Comparison of ENCODE assay signal across 9 mouse cellular contexts in genomic region chr17:12210544-12211132, GRCm38 (mm10).
DNase-seq lines count a peak whose midpoint lies in the region; ATAC-seq and TF ChIP-seq lines count a peak whose summit lies in the region.
"Had no signal": no experiment of that assay in that cellular context is flagged by ENCODE, and none has a peak within 500 bp of the region (broad histone marks: within the 10 kb centered on the region; RNA-seq: fewer than 3 reads in every experiment).

No protein-coding gene starts in this region.

- no peaks in the 10 kb centered on the region for H3K27me3 ChIP-seq in G1E (ENCODE audit: insufficient read depth, low read length)
- no peaks in the 10 kb centered on the region for H3K27me3 ChIP-seq in forebrain, embryonic 11.5 days (ENCODE audit: control insufficient read depth, insufficient read depth, low read length)
- H3K27me3 ChIP-seq in lung, embryonic 16.5 days (ENCODE audit: control insufficient read depth, insufficient read depth, low read depth, low read length): no peaks in the 10 kb centered on the region

- peak; percentile 71 for DNase-seq in G1E (ENCODE audit: low spot score)
- DNase-seq in c-Kit-negative CD71-positive TER-119-positive erythroid progenitor cells, embryonic 14.5 days (ENCODE audit: low read depth, low spot score): peak; percentile 83
- peak; percentile 91 for DNase-seq in forebrain, embryonic 11.5 days (ENCODE audit: low spot score)
- DNase-seq in heart, postnatal 36 days: peak; percentile 87 to 94
- DNase-seq in layer of hippocampus, adult 9-10 months (ENCODE audit: low spot score): peak; percentile 67
- peak; percentile 91 for DNase-seq in retina, embryonic 14.5 days (ENCODE audit: low spot score)
- DNase-seq in thymus, postnatal 36 days: peak; percentile 81 to 88

- peak; percentile 43; the same call in 1 of the 2 replicates for ATAC-seq in G1E (ENCODE audit: extremely low read depth, insufficient number of reproducible peaks, low FRiP score, poor library complexity, severe bottlenecking)
- peak; percentile 42; the same call in 1 of the 2 replicates for ATAC-seq in forebrain, embryonic 11.5 days (replicated peaks; ENCODE audit: low FRiP score)
- 0 out of 2 replicates have a peak, but pooled peaks have one; percentile 29 for ATAC-seq in lung, embryonic 16.5 days (ENCODE audit: low read depth)

- H3K4me2 ChIP-seq in forebrain, embryonic 11.5 days (ENCODE audit: low read depth, low read length, severe bottlenecking): no peak overlapping the region
- H3K4me2 ChIP-seq in lung, embryonic 16.5 days (ENCODE audit: low read depth, low read length): no peak overlapping the region

- peak; percentile 98 for TF ChIP-seq CTCF in G1E (IDR thresholded peaks at IDR 0.05; ENCODE audit: low read depth, low read length)

- no peaks in the 10 kb centered on the region for H3K9me3 ChIP-seq in G1E (replicated peaks)
- H3K9me3 ChIP-seq in forebrain, embryonic 11.5 days (ENCODE audit: control insufficient read depth, low read length): no peaks in the 10 kb centered on the region
- H3K9me3 ChIP-seq in lung, embryonic 16.5 days (ENCODE audit: control insufficient read depth, low read length): no peaks in the 10 kb centered on the region

- peaks cover 71% of the 10 kb centered on the region for H3K36me3 ChIP-seq in G1E (replicated peaks)
- H3K36me3 ChIP-seq in forebrain, embryonic 11.5 days (ENCODE audit: control insufficient read depth, insufficient read depth, low read length): no peaks in the 10 kb centered on the region; the same call in 1 of the 2 replicates
- peaks cover 3% of the 10 kb centered on the region; the same call in 1 of the 2 replicates for H3K36me3 ChIP-seq in lung, embryonic 16.5 days (ENCODE audit: control insufficient read depth, insufficient read depth, low read length)

- intact Hi-C loops in heart, postnatal 36 days (cut with DNase I): loop anchor here (1.0 to 5.0 kb wide), 3 partner anchors 93 to 171 kb away; partner anchors contain the start of gene Agpat4

- WGBS in forebrain, embryonic 11.5 days: 39% methylated on average over 8 of the region's 8 CpGs
- WGBS in lung, embryonic 16.5 days: 26% methylated on average over 8 of the region's 8 CpGs

- H3K9ac ChIP-seq in forebrain, embryonic 11.5 days (ENCODE audit: low read length): no peak overlapping the region
- H3K9ac ChIP-seq in lung, embryonic 16.5 days (ENCODE audit: low read length): no peak overlapping the region

- H3K27ac ChIP-seq in forebrain, embryonic 11.5 days (ENCODE audit: low read depth, low read length): no peak overlapping the region
- no peak overlapping the region for H3K27ac ChIP-seq in lung, embryonic 16.5 days (ENCODE audit: low read length)
- H3K27ac ChIP-seq: macrophage had no signal

- H3K4me1 ChIP-seq in G1E (ENCODE audit: insufficient read depth, low read depth, low read length): peaks cover 53% of the 10 kb centered on the region
- 0 out of 2 replicates have a peak, but pooled peaks cover 1% of the 10 kb centered on the region for H3K4me1 ChIP-seq in forebrain, embryonic 11.5 days (replicated peaks; ENCODE audit: control insufficient read depth, insufficient read depth, low read length)
- H3K4me1 ChIP-seq in lung, embryonic 16.5 days (replicated peaks; ENCODE audit: control insufficient read depth, insufficient read depth, low read length): peaks cover 22% of the 10 kb centered on the region

- H3K4me3 ChIP-seq in G1E (ENCODE audit: low read depth, low read length): no peak overlapping the region
- no peak overlapping the region for H3K4me3 ChIP-seq in forebrain, embryonic 11.5 days (ENCODE audit: low read depth, low read length)
- H3K4me3 ChIP-seq in lung, embryonic 16.5 days (ENCODE audit: low read length): no peak overlapping the region
